Mouse (Mus musculus) kidney, adult 2 months (tissue): Measurements from ENCODE around the gene Lasp1.

Experiments used
- CTCF ChIP-seq: fragments of 200-500 bp; conservative IDR thresholded peaks from 2 replicates; pipeline ENCODE4 v1.5.1; 2011; ENCODE audit warnings: low read depth, mild to moderate bottlenecking, control low read depth, low read length, moderate library complexity, mixed read lengths; ENCODE audit not compliant: insufficient read depth, insufficient read length
- POLR2A ChIP-seq: fragments of 200-500 bp; IDR thresholded peaks from one replicate; pipeline ENCODE4 v1.6.1; 2011; ENCODE audit warnings: low read depth, low read length, control low read depth

DNA sequence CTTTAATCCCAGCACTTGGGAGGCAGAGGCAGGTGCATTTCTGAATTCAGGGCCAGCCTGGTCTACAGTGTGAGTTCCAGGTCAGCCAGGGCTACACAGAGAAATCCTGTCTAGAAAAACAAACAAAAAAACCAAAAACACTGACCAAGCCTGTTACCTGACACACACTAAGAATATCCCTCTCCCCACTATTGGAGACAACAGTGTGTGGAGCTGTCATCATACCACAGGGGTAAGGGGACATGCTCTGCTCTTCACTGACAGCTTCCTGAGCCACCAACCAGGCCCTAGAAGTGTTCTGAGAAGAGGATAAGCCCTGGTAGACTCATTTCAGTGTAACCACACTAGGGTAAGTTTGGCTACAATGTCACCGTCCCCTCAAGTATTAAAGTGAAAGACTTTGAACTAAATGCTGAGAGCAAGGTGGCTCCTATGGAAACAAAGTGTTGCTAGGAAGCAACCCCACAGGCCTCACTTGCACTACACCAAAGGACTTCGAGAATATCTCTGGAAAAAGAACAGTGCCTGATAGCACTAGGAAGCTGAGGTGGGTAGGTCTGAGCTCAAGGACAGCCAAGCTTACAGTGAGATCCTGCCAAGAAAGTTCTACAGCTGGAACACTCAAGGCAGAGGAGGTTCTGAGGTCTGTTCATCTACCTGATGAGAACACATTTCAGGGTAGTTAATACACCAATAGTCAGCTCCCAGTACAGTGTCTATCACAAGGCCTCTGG is 18.7 kb upstream of the Lasp1 start:
- TF ChIP-seq CTCF (no peak), POLR2A (no peak)
